Mouse (Mus musculus) testis, postnatal 14 days (tissue): ENCODE measurements around the gene Col4a3.

ENCODE experiments used
- DNase-seq: peaks from one replicate; pipeline ENCODE4 v3.0.0; 2021; ENCODE audit warnings: low spot score

Gene Col4a3

GRCm38 (mm10) chr1:82586713-82587399, at the start of gene Col4a3, which contains the start of gene Col4a4:
Gene Col4a3, plus strand, starts transcription at chr1:82586921.
Gene Col4a4, minus strand, starts transcription at chr1:82586849.
- peak; percentile 61 for DNase-seq

GRCm38 (mm10) chr1:82537848-82538247, 48.9 kb upstream of the Col4a3 start:
- no peak for DNase-seq

GRCm38 (mm10) chr1:82540056-82540455, 46.7 kb upstream of the Col4a3 start:
- no peak for DNase-seq

GRCm38 (mm10) chr1:82543934-82544333, 42.8 kb upstream of the Col4a3 start:
- no peak for DNase-seq

GRCm38 (mm10) chr1:82544419-82545185, 42.1 kb upstream of the Col4a3 start:
- no peak for DNase-seq

- no peak for DNase-seq
Observed at GRCm38 (mm10) chr1:82545199-82545960, 41.3 kb upstream of the Col4a3 start.

GRCm38 (mm10) chr1:82554443-82554850, 32.3 kb upstream of the Col4a3 start:
- no peak for DNase-seq

- no peak for DNase-seq
Observed at GRCm38 (mm10) chr1:82554889-82555288, 31.8 kb upstream of the Col4a3 start.

- DNase-seq, result peak; percentile 44
Observed at GRCm38 (mm10) chr1:82560223-82560622, 26.5 kb upstream of the Col4a3 start.

- no peak for DNase-seq
Observed at GRCm38 (mm10) chr1:82569405-82569804, 17.3 kb upstream of the Col4a3 start.

- no peak for DNase-seq
Observed at GRCm38 (mm10) chr1:82571758-82572157, 15.0 kb upstream of the Col4a3 start.

GRCm38 (mm10) chr1:82575681-82576080, 11.0 kb upstream of the Col4a3 start:
- no peak for DNase-seq

GRCm38 (mm10) chr1:82576182-82576581, 10.5 kb upstream of the Col4a3 start:
- DNase-seq, result no peak

GRCm38 (mm10) chr1:82577339-82577738, 9.4 kb upstream of the Col4a3 start:
- no peak for DNase-seq

GRCm38 (mm10) chr1:82577915-82578314, 8.8 kb upstream of the Col4a3 start:
- DNase-seq, result peak; percentile 83

- peak; percentile 7 for DNase-seq
Observed at GRCm38 (mm10) chr1:82578320-82578719, 8.4 kb upstream of the Col4a3 start.

GRCm38 (mm10) chr1:82585981-82586380, 740 bp upstream of the Col4a3 start:
- DNase-seq, result peak; percentile 37

- no peak for DNase-seq
Observed at GRCm38 (mm10) chr1:82590266-82590665, 3.5 kb downstream of the Col4a3 start.

GRCm38 (mm10) chr1:82596864-82597596, 10.3 kb downstream of the Col4a3 start:
- DNase-seq, result peak; percentile 38

GRCm38 (mm10) chr1:82603198-82603950, 16.7 kb downstream of the Col4a3 start:
- DNase-seq, result no peak

- no peak for DNase-seq
Observed at GRCm38 (mm10) chr1:82605347-82605746, 18.6 kb downstream of the Col4a3 start.
